Mouse (Mus musculus): ENCODE data around the gene Dhrs7b.

DNA sequence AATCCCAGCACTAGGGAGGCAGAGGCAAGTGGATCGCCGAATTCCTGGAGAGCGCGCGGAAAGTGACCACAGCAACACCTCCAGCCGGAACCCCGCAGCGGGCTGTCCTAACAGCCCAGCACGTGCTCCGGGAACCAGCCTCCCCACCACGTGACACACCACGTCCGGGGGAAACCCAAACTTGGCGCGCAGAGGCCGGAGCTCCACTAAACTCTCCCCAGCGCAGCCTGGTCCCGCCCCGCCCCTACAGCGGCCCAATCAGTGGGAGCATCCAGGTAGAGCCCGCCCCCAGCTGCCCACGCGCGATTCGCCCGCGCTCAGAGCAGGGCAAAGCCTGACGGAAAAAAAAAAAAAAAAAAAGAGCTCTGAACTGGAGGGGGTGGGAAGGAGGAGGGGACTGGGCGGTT, 19.4 kb upstream of the Dhrs7b start:
- TF ChIP-seq POLR2A (IDR thresholded peaks at IDR 0.05; ENCODE audit: insufficient read depth, low read length) (no peak), CTCF (IDR thresholded peaks at IDR 0.05; ENCODE audit: low read depth, low read length) (no peak)

Measured in ES-Bruce4 (cell line).